In genomic region chr12:8954161-8954561, GRCm38 (mm10) we compare ENCODE assay signal across 23 mouse cellular contexts. TPM values are rescaled to one million over a fixed set of nuclear protein-coding genes. Genes with fewer than 3 reads are reported as not detected.
DNase-seq lines count a peak whose midpoint lies in the region; ATAC-seq lines count a peak whose summit lies in the region.
"Had no signal": no experiment of that assay in that cellular context is flagged by ENCODE, and none has a peak within 500 bp of the region (broad histone marks: within the 10 kb centered on the region; RNA-seq: fewer than 3 reads in every experiment).

No protein-coding gene starts in this region.

- 60% methylated on average over 9 of the region's 9 CpGs for WGBS in embryonic facial prominence, embryonic 15.5 days
- 41% methylated on average over 9 of the region's 9 CpGs for WGBS in limb, embryonic 12.5 days
- 54% methylated on average over 9 of the region's 9 CpGs for WGBS in lung, embryonic 15.5 days
- WGBS in kidney, embryonic 15.5 days: 42% methylated on average over 9 of the region's 9 CpGs
- WGBS in forebrain, embryonic 13.5 days: 46% methylated on average over 9 of the region's 9 CpGs

- DNase-seq in lung, postnatal 4 days: peak; percentile 59 to 64
- no peak for DNase-seq in urinary bladder, postnatal 10 days (ENCODE audit: low spot score)
- DNase-seq: adrenal gland, adult 2 months; cerebellum, adult 8-10 months; forebrain, postnatal 0 days; gastrocnemius, adult 2 months; heart, postnatal 10 days; kidney, adult 8-10 months; kidney, postnatal 4 days; layer of hippocampus, adult 9-11 months; thymus, postnatal 25 days had no signal

- no peaks in the 10 kb centered on the region for H3K36me3 ChIP-seq in embryonic facial prominence, embryonic 15.5 days
- H3K36me3 ChIP-seq in limb, embryonic 12.5 days: no peaks in the 10 kb centered on the region
- H3K36me3 ChIP-seq in lung, embryonic 15.5 days: no peaks in the 10 kb centered on the region
- H3K36me3 ChIP-seq in kidney, embryonic 15.5 days: no peaks in the 10 kb centered on the region
- H3K36me3 ChIP-seq in forebrain, embryonic 13.5 days (ENCODE audit: poor library complexity, severe bottlenecking): no peaks in the 10 kb centered on the region
- H3K36me3 ChIP-seq: hindbrain, embryonic 13.5 days; liver, embryonic 12.5 days; midbrain, embryonic 12.5 days; neural tube, embryonic 12.5 days had no signal

- H3K4me3 ChIP-seq in embryonic facial prominence, embryonic 15.5 days (replicated peaks): no peak overlapping the region
- no peak overlapping the region for H3K4me3 ChIP-seq in limb, embryonic 12.5 days (replicated peaks)
- no peak overlapping the region for H3K4me3 ChIP-seq in lung, embryonic 15.5 days
- no peak overlapping the region for H3K4me3 ChIP-seq in kidney, embryonic 15.5 days (replicated peaks)
- no peak overlapping the region for H3K4me3 ChIP-seq in forebrain, embryonic 13.5 days
- H3K4me3 ChIP-seq: gastrocnemius, adult 2 months; hindbrain, embryonic 13.5 days; liver, embryonic 12.5 days; midbrain, embryonic 12.5 days; neural tube, embryonic 12.5 days had no signal

- H3K9ac ChIP-seq in embryonic facial prominence, embryonic 15.5 days: no peak overlapping the region
- H3K9ac ChIP-seq in limb, embryonic 12.5 days (replicated peaks): no peak overlapping the region
- no peak overlapping the region for H3K9ac ChIP-seq in lung, embryonic 15.5 days
- H3K9ac ChIP-seq in kidney, embryonic 15.5 days: no peak overlapping the region
- H3K9ac ChIP-seq in forebrain, embryonic 13.5 days: no peak overlapping the region
- H3K9ac ChIP-seq: forebrain, postnatal 0 days; hindbrain, embryonic 13.5 days; liver, embryonic 12.5 days; midbrain, embryonic 12.5 days; neural tube, embryonic 12.5 days had no signal

- no peaks in the 10 kb centered on the region for H3K4me1 ChIP-seq in embryonic facial prominence, embryonic 15.5 days
- peaks cover 9% of the 10 kb centered on the region for H3K4me1 ChIP-seq in limb, embryonic 12.5 days (replicated peaks)
- peaks cover 3% of the 10 kb centered on the region; the same call in 1 of the 2 replicates for H3K4me1 ChIP-seq in lung, embryonic 15.5 days
- H3K4me1 ChIP-seq in kidney, embryonic 15.5 days: no peaks in the 10 kb centered on the region
- H3K4me1 ChIP-seq in forebrain, embryonic 13.5 days: no peaks in the 10 kb centered on the region
- H3K4me1 ChIP-seq: hindbrain, embryonic 13.5 days; liver, embryonic 12.5 days; midbrain, embryonic 12.5 days; neural tube, embryonic 12.5 days had no signal

- H3K9me3 ChIP-seq in embryonic facial prominence, embryonic 15.5 days (replicated peaks): no peaks in the 10 kb centered on the region
- H3K9me3 ChIP-seq in limb, embryonic 12.5 days: no peaks in the 10 kb centered on the region
- no peaks in the 10 kb centered on the region for H3K9me3 ChIP-seq in lung, embryonic 15.5 days
- no peaks in the 10 kb centered on the region for H3K9me3 ChIP-seq in kidney, embryonic 15.5 days (replicated peaks)
- H3K9me3 ChIP-seq in forebrain, embryonic 13.5 days (replicated peaks): no peaks in the 10 kb centered on the region
- H3K9me3 ChIP-seq: hindbrain, embryonic 13.5 days; liver, embryonic 12.5 days; midbrain, embryonic 12.5 days; neural tube, embryonic 12.5 days had no signal

- peak; percentile 60 for ATAC-seq in embryonic facial prominence, embryonic 15.5 days (ENCODE audit: insufficient number of reproducible peaks, low FRiP score, low TSS enrichment, low read depth)
- peak; percentile 81 for ATAC-seq in limb, embryonic 12.5 days (ENCODE audit: insufficient number of reproducible peaks, insufficient read depth, low FRiP score, low TSS enrichment, low read depth)
- peak; percentile 69; the same call in 1 of the 2 replicates for ATAC-seq in lung, embryonic 15.5 days (ENCODE audit: borderline replicate concordance, extremely low read depth, low FRiP score, low TSS enrichment)
- no peak for ATAC-seq in kidney, embryonic 15.5 days (replicated peaks; ENCODE audit: low FRiP score)
- ATAC-seq in forebrain, embryonic 13.5 days: no peak
- ATAC-seq: forebrain, postnatal 0 days; liver, embryonic 12.5 days had no signal

- no peaks in the 10 kb centered on the region for H3K27me3 ChIP-seq in embryonic facial prominence, embryonic 15.5 days
- H3K27me3 ChIP-seq in limb, embryonic 12.5 days: no peaks in the 10 kb centered on the region
- H3K27me3 ChIP-seq in lung, embryonic 15.5 days: no peaks in the 10 kb centered on the region
- H3K27me3 ChIP-seq in kidney, embryonic 15.5 days: peaks cover 8% of the 10 kb centered on the region
- no peaks in the 10 kb centered on the region for H3K27me3 ChIP-seq in forebrain, embryonic 13.5 days

- no peak overlapping the region for H3K27ac ChIP-seq in embryonic facial prominence, embryonic 15.5 days (replicated peaks)
- peak overlapping the region; percentile 83 for H3K27ac ChIP-seq in limb, embryonic 12.5 days
- H3K27ac ChIP-seq in lung, embryonic 15.5 days: peak overlapping the region; percentile 77
- no peak overlapping the region for H3K27ac ChIP-seq in kidney, embryonic 15.5 days
- no peak overlapping the region for H3K27ac ChIP-seq in forebrain, embryonic 13.5 days
- H3K27ac ChIP-seq: gastrocnemius, adult 2 months; hindbrain, embryonic 13.5 days; liver, embryonic 12.5 days; midbrain, embryonic 12.5 days; neural tube, embryonic 12.5 days had no signal

- no peak overlapping the region for H3K4me2 ChIP-seq in embryonic facial prominence, embryonic 15.5 days (replicated peaks)
- H3K4me2 ChIP-seq in limb, embryonic 12.5 days: no peak overlapping the region
- no peak overlapping the region for H3K4me2 ChIP-seq in lung, embryonic 15.5 days
- no peak overlapping the region for H3K4me2 ChIP-seq in kidney, embryonic 15.5 days
- H3K4me2 ChIP-seq in forebrain, embryonic 13.5 days: no peak overlapping the region
- H3K4me2 ChIP-seq: heart, embryonic 11.5 days; hindbrain, embryonic 13.5 days; liver, embryonic 12.5 days; midbrain, embryonic 12.5 days; neural tube, embryonic 12.5 days had no signal

RNA-seq across cellular contexts. Expression of gene Matn3, which starts 6.4 kb away (rescaled TPM):
- polyA plus RNA-seq in embryonic facial prominence, embryonic 15.5 days (2015; fragmentation: Nextera tagmentation; extraction: Ambion mirVana): 10.7 and 17.8 TPM in 2 replicates
- polyA plus RNA-seq in limb, embryonic 12.5 days (2016; fragmentation: Nextera tagmentation; extraction: Ambion mirVana): 5.4 and 7.5 TPM in 2 replicates
- polyA plus RNA-seq in lung, embryonic 15.5 days (2015; fragmentation: Nextera tagmentation; extraction: Ambion mirVana): 2.8 TPM in 2 replicates
- polyA plus RNA-seq in kidney, embryonic 15.5 days (2015; fragmentation: Nextera tagmentation; extraction: Ambion mirVana): 0.27 and 0.60 TPM in 2 replicates
- 0.09 and 0.25 TPM in 2 replicates for polyA plus RNA-seq in forebrain, embryonic 13.5 days (2015; fragmentation: Nextera tagmentation; extraction: Ambion mirVana)
- polyA plus RNA-seq: adrenal gland, adult 2 months; gonadal fat pad, adult 2 months; small intestine, adult 2 months had no signal

RNA-seq across cellular contexts. Expression of gene Wdr35, which starts 19.5 kb away (rescaled TPM):
- polyA plus RNA-seq in embryonic facial prominence, embryonic 15.5 days (2015; fragmentation: Nextera tagmentation; extraction: Ambion mirVana): 20.1 and 22.4 TPM in 2 replicates
- 32.6 and 32.9 TPM in 2 replicates for polyA plus RNA-seq in limb, embryonic 12.5 days (2016; fragmentation: Nextera tagmentation; extraction: Ambion mirVana)
- polyA plus RNA-seq in lung, embryonic 15.5 days (2015; fragmentation: Nextera tagmentation; extraction: Ambion mirVana): 20.7 and 22.8 TPM in 2 replicates
- polyA plus RNA-seq in kidney, embryonic 15.5 days (2015; fragmentation: Nextera tagmentation; extraction: Ambion mirVana): 18.1 and 19.5 TPM in 2 replicates
- polyA plus RNA-seq in forebrain, embryonic 13.5 days (2015; fragmentation: Nextera tagmentation; extraction: Ambion mirVana): 21.3 and 27.1 TPM in 2 replicates

RNA-seq across cellular contexts. Expression of gene Laptm4a, which starts 32.7 kb away (rescaled TPM):
- polyA plus RNA-seq in embryonic facial prominence, embryonic 15.5 days (2015; fragmentation: Nextera tagmentation; extraction: Ambion mirVana): 449 and 462 TPM in 2 replicates
- polyA plus RNA-seq in limb, embryonic 12.5 days (2016; fragmentation: Nextera tagmentation; extraction: Ambion mirVana): 278 and 287 TPM in 2 replicates
- polyA plus RNA-seq in lung, embryonic 15.5 days (2015; fragmentation: Nextera tagmentation; extraction: Ambion mirVana): 335 and 336 TPM in 2 replicates
- polyA plus RNA-seq in kidney, embryonic 15.5 days (2015; fragmentation: Nextera tagmentation; extraction: Ambion mirVana): 338 and 401 TPM in 2 replicates
- 243 and 246 TPM in 2 replicates for polyA plus RNA-seq in forebrain, embryonic 13.5 days (2015; fragmentation: Nextera tagmentation; extraction: Ambion mirVana)

Comparison
In these comparisons a context has a peak if more than half of its experiments do, and no peak if none do; other contexts are left out.
1. ATAC-seq: peak in embryonic facial prominence, embryonic 15.5 days (single experiment), limb, embryonic 12.5 days (single experiment) and lung, embryonic 15.5 days (single experiment); none in kidney, embryonic 15.5 days (single experiment) and forebrain, embryonic 13.5 days (single experiment).
2. H3K27ac ChIP-seq: peak in limb, embryonic 12.5 days (single experiment) and lung, embryonic 15.5 days (single experiment); none in embryonic facial prominence, embryonic 15.5 days (single experiment), kidney, embryonic 15.5 days (single experiment) and forebrain, embryonic 13.5 days (single experiment).